Mouse (Mus musculus) ZHBTc4 (cell line): ENCODE measurements around the gene Prkce.

ENCODE experiments used
- DNase-seq: peaks from one replicate; pipeline ENCODE4 v3.0.0-alpha.2; 2011; ENCODE audit warnings: low read depth, low spot score

Prkce gene

GRCm38 (mm10) chr17:86509871-86510270 lies 342.3 kb downstream of the Prkce start:
- DNase-seq: no peak

- no peak for DNase-seq
These were observed 347.5 kb downstream of the Prkce start for GRCm38 (mm10) chr17:86514974-86515620.

- DNase-seq: no peak
These were observed 349.0 kb downstream of the Prkce start for GRCm38 (mm10) chr17:86516630-86517029.

- peak; percentile 25 for DNase-seq
These were observed 351.0 kb downstream of the Prkce start for GRCm38 (mm10) chr17:86518604-86519003.

- DNase-seq: no peak
These were observed 353.7 kb downstream of the Prkce start for GRCm38 (mm10) chr17:86521252-86521651.

- no peak for DNase-seq
These were observed 355.1 kb downstream of the Prkce start for GRCm38 (mm10) chr17:86522649-86523048.

GRCm38 (mm10) chr17:86523374-86523773 lies 355.8 kb downstream of the Prkce start:
- no peak for DNase-seq

GRCm38 (mm10) chr17:86523843-86524242 lies 356.3 kb downstream of the Prkce start:
- no peak for DNase-seq

GRCm38 (mm10) chr17:86525075-86525474 lies 357.5 kb downstream of the Prkce start:
- DNase-seq: no peak

GRCm38 (mm10) chr17:86526016-86526415 lies 358.4 kb downstream of the Prkce start:
- DNase-seq: no peak

- DNase-seq: no peak
These were observed 359.7 kb downstream of the Prkce start for GRCm38 (mm10) chr17:86527298-86527697.

GRCm38 (mm10) chr17:86529003-86529402 lies 361.4 kb downstream of the Prkce start:
- no peak for DNase-seq

- no peak for DNase-seq
These were observed 361.8 kb downstream of the Prkce start for GRCm38 (mm10) chr17:86529411-86529810.

- no peak for DNase-seq
These were observed 363.6 kb downstream of the Prkce start for GRCm38 (mm10) chr17:86531231-86531630.

- DNase-seq: no peak
These were observed 365.4 kb downstream of the Prkce start for GRCm38 (mm10) chr17:86532783-86533548.

- DNase-seq: no peak
These were observed 365.9 kb downstream of the Prkce start for GRCm38 (mm10) chr17:86533549-86533851.

- DNase-seq: no peak
These were observed 367.5 kb downstream of the Prkce start for GRCm38 (mm10) chr17:86535096-86535495.

- peak; percentile 85 for DNase-seq
These were observed 368.5 kb downstream of the Prkce start for GRCm38 (mm10) chr17:86535827-86536656.

GRCm38 (mm10) chr17:86539881-86540430 lies 372.4 kb downstream of the Prkce start:
- DNase-seq: no peak

GRCm38 (mm10) chr17:86546529-86546928 lies 378.9 kb downstream of the Prkce start:
- DNase-seq: no peak

- no peak for DNase-seq
These were observed 381.5 kb downstream of the Prkce start for GRCm38 (mm10) chr17:86549128-86549527.

GRCm38 (mm10) chr17:86551561-86551960 lies 384.0 kb downstream of the Prkce start:
- DNase-seq: no peak
